9 mouse cellular contexts compared by ENCODE assay signal in the genomic region with DNA sequence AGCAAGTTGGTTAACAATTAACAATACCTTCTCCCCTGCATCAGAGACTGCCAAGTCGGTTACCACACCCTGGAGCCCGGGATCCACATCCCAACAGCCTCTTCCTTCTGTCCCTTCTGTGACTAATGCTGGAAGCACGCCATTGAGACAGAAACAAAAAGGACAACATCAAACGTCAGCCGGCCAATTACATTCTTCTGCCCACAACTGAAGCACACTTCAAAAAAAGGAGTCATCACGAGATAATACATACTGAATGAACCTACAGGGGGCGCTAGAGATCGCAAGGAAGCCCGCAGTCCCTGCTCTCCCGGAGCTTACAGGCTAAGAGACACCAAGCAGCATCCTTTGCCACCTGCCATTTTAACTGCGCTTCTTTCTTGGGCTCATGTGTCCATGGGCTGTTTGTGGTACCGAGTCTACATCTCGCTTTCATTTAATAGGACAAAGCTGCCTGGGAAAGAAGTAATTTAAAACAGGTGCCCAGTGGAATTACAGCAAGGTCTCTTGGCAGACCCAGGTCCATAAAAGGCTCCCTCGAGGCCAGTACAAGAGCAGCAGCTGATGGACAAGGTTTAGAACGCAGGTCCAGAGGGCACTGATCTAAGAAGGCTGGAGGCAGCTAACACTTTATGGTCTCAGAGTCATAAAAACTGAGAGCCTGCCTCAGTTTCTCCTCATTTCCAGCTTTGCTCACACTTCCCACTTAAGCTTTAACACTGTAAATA.
A peak's percentile ranks its signal among the peaks of the same experiment; 100 is the strongest.
DNase-seq lines count a peak whose midpoint lies in the region; ATAC-seq lines count a peak whose summit lies in the region.
"Had no signal": no experiment of that assay in that cellular context is flagged by ENCODE, and none has a peak within 500 bp of the region (broad histone marks: within the 10 kb centered on the region; RNA-seq: fewer than 3 reads in every experiment).

No protein-coding gene starts in this region.

- DNase-seq in forebrain, embryonic 14.5 days (ENCODE audit: low spot score) = no peak
- peak; percentile 52 to 59 for DNase-seq in right cerebral cortex, postnatal 10 days (ENCODE audit: low spot score in 2 of 2)
- no peak for DNase-seq in right cerebral cortex, postnatal 25 days
- peak; percentile 58 for DNase-seq in induced T-regulatory cell, adult 2 months (ENCODE audit: low read depth)
- DNase-seq in lung, postnatal 14 days = peak; percentile 46
- no peak for DNase-seq in urinary bladder, postnatal 25 days (ENCODE audit: low spot score)
- no peak for DNase-seq in ovary, adult 18-20 months (ENCODE audit: low spot score)

- 0 out of 2 replicates have a peak, but pooled peaks have one; percentile 11 for ATAC-seq in forebrain, embryonic 13.5 days
- no peak for ATAC-seq in forebrain, embryonic 14.5 days

- no peaks in the 10 kb centered on the region for H3K9me3 ChIP-seq in forebrain, embryonic 13.5 days (replicated peaks)
- H3K9me3 ChIP-seq in forebrain, embryonic 14.5 days (replicated peaks; ENCODE audit: control insufficient read depth, low read length) = no peaks in the 10 kb centered on the region
- H3K9me3 ChIP-seq: neural tube, embryonic 12.5 days had no signal

- H3K4me3 ChIP-seq in forebrain, embryonic 13.5 days = no peak overlapping the region
- H3K4me3 ChIP-seq in forebrain, embryonic 14.5 days (ENCODE audit: low read depth, low read length) = no peak overlapping the region
- H3K4me3 ChIP-seq: neural tube, embryonic 12.5 days had no signal

- no peak overlapping the region for H3K9ac ChIP-seq in forebrain, embryonic 13.5 days
- H3K9ac ChIP-seq in forebrain, embryonic 14.5 days (ENCODE audit: low read length) = no peak overlapping the region
- H3K9ac ChIP-seq: neural tube, embryonic 12.5 days had no signal

- no peak overlapping the region for H3K4me2 ChIP-seq in forebrain, embryonic 13.5 days
- H3K4me2 ChIP-seq in forebrain, embryonic 14.5 days (ENCODE audit: low read length) = no peak overlapping the region
- H3K4me2 ChIP-seq: neural tube, embryonic 12.5 days had no signal

- H3K27ac ChIP-seq in forebrain, embryonic 13.5 days = no peak overlapping the region
- no peak overlapping the region for H3K27ac ChIP-seq in forebrain, embryonic 14.5 days (ENCODE audit: low read depth, low read length)
- H3K27ac ChIP-seq: neural tube, embryonic 12.5 days had no signal

- H3K27me3 ChIP-seq in forebrain, embryonic 13.5 days = no peaks in the 10 kb centered on the region
- H3K27me3 ChIP-seq in forebrain, embryonic 14.5 days (replicated peaks; ENCODE audit: control insufficient read depth, insufficient read depth, low read length) = no peaks in the 10 kb centered on the region
- H3K27me3 ChIP-seq: neural tube, embryonic 12.5 days had no signal

- WGBS in forebrain, embryonic 13.5 days = 66% methylated on average over 15 of the region's 15 CpGs
- 69% methylated on average over 15 of the region's 15 CpGs for WGBS in forebrain, embryonic 14.5 days

- H3K4me1 ChIP-seq in forebrain, embryonic 13.5 days = peaks cover 8% of the 10 kb centered on the region
- 0 out of 2 replicates have a peak, but pooled peaks cover 3% of the 10 kb centered on the region for H3K4me1 ChIP-seq in forebrain, embryonic 14.5 days (ENCODE audit: control insufficient read depth, insufficient read depth, low read length)
- H3K4me1 ChIP-seq: neural tube, embryonic 12.5 days had no signal

- no peaks in the 10 kb centered on the region for H3K36me3 ChIP-seq in forebrain, embryonic 13.5 days (ENCODE audit: poor library complexity, severe bottlenecking)
- H3K36me3 ChIP-seq in forebrain, embryonic 14.5 days (ENCODE audit: control insufficient read depth, insufficient read depth, low read length) = no peaks in the 10 kb centered on the region
- H3K36me3 ChIP-seq: neural tube, embryonic 12.5 days had no signal

Comparison
In these comparisons a context has a peak if more than half of its experiments do, and no peak if none do; other contexts are left out.
1. DNase-seq: peak in right cerebral cortex, postnatal 10 days (2 of 2), induced T-regulatory cell, adult 2 months (single experiment) and lung, postnatal 14 days (single experiment); none in forebrain, embryonic 14.5 days (single experiment), right cerebral cortex, postnatal 25 days (single experiment), urinary bladder, postnatal 25 days (single experiment) and ovary, adult 18-20 months (single experiment).